Mouse (Mus musculus) midbrain, embryonic 11.5 days (tissue): ENCODE data around the gene Ctrb1. TPM values are rescaled to one million over a fixed set of nuclear protein-coding genes. Genes with fewer than 3 reads are reported as not detected.

Experiments
- ATAC-seq: fragments of 200-750 bp; cut with Nextera tagmentation; 2 replicates; pipeline ENCODE4 v1.8.0; 2017; ENCODE audit warnings: moderate TSS enrichment, moderate library complexity; ENCODE audit not compliant: low FRiP score
- DNase-seq: peaks from one replicate; pipeline ENCODE4 v3.0.0; 2015; ENCODE audit warnings: low spot score; ENCODE audit errors: missing footprints
- H3K27ac ChIP-seq: fragments of 300-500 bp; sonication (generic); 2 replicates; pipeline ENCODE4 v1.5.1; 2014; ENCODE audit warnings: low read depth, low read length
- H3K27me3 ChIP-seq: fragments of 300-500 bp; sonication (generic); 2 replicates; pipeline ENCODE4 v1.6.1; 2014; ENCODE audit warnings: mild to moderate bottlenecking, low read length, moderate library complexity, mixed read lengths; ENCODE audit not compliant: control insufficient read depth, insufficient read depth
- H3K36me3 ChIP-seq: fragments of 300-500 bp; sonication (generic); 2 replicates; pipeline ENCODE4 v1.6.1; 2014; ENCODE audit warnings: mild to moderate bottlenecking, low read length, moderate library complexity, mixed read lengths; ENCODE audit not compliant: control insufficient read depth, insufficient read depth
- H3K4me1 ChIP-seq: fragments of 300-500 bp; sonication (generic); 2 replicates; pipeline ENCODE4 v1.6.1; 2014; ENCODE audit warnings: low read length; ENCODE audit not compliant: control insufficient read depth, insufficient read depth
- H3K4me2 ChIP-seq: fragments of 300-500 bp; sonication (generic); 2 replicates; pipeline ENCODE4 v1.6.1; 2014; ENCODE audit warnings: mild to moderate bottlenecking, moderate library complexity
- H3K4me3 ChIP-seq: fragments of 300-500 bp; sonication (generic); 2 replicates; pipeline ENCODE4 v1.5.1; 2014; ENCODE audit warnings: low read depth, low read length
- H3K9ac ChIP-seq: fragments of 300-500 bp; sonication (generic); 2 replicates; pipeline ENCODE4 v1.6.1; 2014; ENCODE audit warnings: low read length
- H3K9me3 ChIP-seq: fragments of 300-500 bp; sonication (generic); 2 replicates; pipeline ENCODE4 v1.6.1; 2016; ENCODE audit warnings: low read length; ENCODE audit not compliant: control insufficient read depth
- WGBS: fragments of 180-500 bp; shearing (Covaris S2); extraction: QIAGEN DNeasy Blood & Tissue Kit; methylation state at CpG from one replicate; pipeline ENCODE4 v1.1.7; 2014; 5-methylcytosine and 5-hydroxymethylcytosine counted together
- polyA plus RNA-seq: library from polyadenylated mRNA; unstranded; fragments of >200 nt; fragmentation: Nextera tagmentation; extraction: Ambion mirVana; gene quantifications from 2 replicates; pipeline ENCODE4 v1.2.1, GENCODE M21; 2014

Ctrb1 gene
- polyA plus RNA-seq, 1 experiment from 2014 or later = not detected

DNA sequence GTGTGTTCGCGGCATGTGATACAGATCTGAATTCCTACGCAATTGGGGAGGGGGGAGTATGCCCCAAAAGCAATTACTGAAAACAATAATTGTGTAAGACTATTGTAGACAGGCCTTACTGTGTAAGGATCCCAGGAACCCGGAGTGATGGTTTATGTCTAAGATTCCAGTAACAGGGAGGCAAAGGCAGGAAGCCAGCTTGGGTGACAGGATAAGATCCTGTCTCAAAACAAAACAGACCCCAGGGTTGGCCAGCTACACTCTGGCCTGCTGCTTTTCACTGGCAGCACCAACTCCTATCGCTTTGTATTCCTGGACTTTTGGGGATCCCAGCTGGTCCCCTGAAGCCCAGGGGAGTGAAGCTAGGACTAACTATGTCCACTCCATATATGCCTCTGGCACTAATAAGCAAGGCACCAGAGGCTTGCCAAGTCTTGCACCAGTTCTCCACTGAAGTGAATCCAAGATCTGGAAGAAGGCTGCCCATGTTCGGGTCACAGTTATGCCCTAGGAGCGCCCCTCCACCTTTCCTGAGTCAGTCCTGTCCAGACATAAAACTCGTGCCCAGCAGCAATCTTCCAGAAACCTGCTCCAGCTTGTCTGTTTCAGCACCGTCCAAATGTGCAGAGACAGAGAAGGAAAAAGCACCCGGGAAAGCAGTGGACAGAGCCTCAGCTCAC is 41.7 kb upstream of the Ctrb1 start:
- Histone ChIP-seq H3K9ac (0 out of 2 replicates have a peak overlapping the region, but pooled peaks have one; percentile 25), H3K4me1 (peaks cover 66% of the 10 kb centered on the region)

DNA sequence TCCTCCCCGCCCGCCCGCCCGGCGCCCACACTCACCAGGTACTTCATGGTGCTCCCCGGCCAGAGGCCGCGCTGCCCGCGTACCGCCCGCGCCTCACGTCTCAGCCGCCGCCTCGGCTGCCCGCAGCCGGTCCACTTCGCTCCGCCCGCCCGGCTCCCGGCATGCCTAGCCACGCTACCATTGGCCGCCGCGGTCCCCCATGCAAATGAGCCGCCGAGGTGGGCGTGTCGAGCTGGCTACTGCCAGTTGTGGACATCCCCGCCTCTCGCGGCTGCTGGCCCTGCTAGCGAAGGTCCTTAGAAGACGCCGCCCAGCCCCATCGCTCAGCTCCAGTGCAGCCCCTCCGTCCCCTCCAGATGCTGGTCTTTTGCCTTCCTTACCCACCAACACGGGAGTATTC is 41.2 kb upstream of the Ctrb1 start:
- DNase-seq (peak; percentile 98), ATAC-seq (peak; percentile 96)
- Histone ChIP-seq H3K27ac (peak overlapping the region; percentile 71), H3K4me1 (peaks cover 63% of the 10 kb centered on the region), H3K4me3 (peak overlapping the region; percentile 74), H3K36me3 (no peaks in the 10 kb centered on the region), H3K27me3 (no peaks in the 10 kb centered on the region), H3K4me2 (peak overlapping the region; percentile 94), H3K9ac (peak overlapping the region; percentile 77), H3K9me3 (no peaks in the 10 kb centered on the region)
- under 1% methylated on average over 32 of the region's 41 CpGs for WGBS

More for the DNA sequence above, 41.7 kb upstream of the Ctrb1 start:
- peak overlapping the region; percentile 71 for H3K27ac ChIP-seq
- ATAC-seq = no peak
- 30% methylated on average over 10 of the region's 10 CpGs for WGBS
- H3K9me3 ChIP-seq = no peaks in the 10 kb centered on the region
- no peaks in the 10 kb centered on the region for H3K27me3 ChIP-seq
- H3K4me2 ChIP-seq = peak overlapping the region; percentile 94
- no peaks in the 10 kb centered on the region for H3K36me3 ChIP-seq
- peak overlapping the region; percentile 74 for H3K4me3 ChIP-seq
- DNase-seq = no peak

DNA sequence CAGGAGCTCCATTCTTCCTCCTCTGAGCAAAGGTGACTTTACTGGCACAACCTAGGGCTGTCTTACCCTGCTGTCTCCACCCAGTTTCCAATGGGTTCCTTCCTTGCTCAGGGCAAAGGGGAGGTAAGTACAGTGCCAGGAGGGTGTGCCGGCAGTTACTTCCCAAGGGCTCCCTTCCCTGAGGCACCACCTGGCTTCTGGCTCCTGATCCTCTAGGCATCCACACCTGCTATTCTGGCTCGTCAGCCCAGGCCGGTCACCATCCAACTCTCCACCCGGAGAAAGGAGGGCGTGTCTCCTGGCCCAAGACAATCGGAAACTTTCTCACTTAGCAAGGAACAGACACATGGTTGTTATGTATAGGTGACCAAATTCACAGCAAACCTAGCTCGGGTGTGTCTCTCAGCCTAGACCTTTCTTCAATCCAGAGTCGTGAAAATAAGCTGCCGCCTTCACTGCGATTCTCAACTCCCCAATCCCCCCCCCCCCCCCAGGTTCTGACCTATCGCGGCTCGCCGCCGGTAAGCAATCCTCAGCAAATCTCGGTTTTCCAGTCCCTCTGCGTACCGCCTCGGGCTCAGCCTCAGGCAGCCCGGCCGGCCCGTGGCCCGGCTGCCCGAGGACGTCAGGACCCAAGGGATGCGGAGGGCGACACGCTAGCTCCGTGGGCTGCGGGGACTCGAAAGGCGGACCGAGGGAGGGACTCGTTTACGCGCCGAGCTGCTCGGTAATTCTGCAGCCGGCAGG is 40.6 kb upstream of the Ctrb1 start:
- Histone ChIP-seq H3K36me3 (no peaks in the 10 kb centered on the region), H3K27me3 (no peaks in the 10 kb centered on the region), H3K9me3 (no peaks in the 10 kb centered on the region), H3K4me2 (peak overlapping the region; percentile 94), H3K9ac (peak overlapping the region; percentile 77), H3K4me1 (peaks cover 57% of the 10 kb centered on the region), H3K27ac (peak overlapping the region; percentile 22; the same call in 1 of the 2 replicates), H3K4me3 (peak overlapping the region; percentile 74)
- WGBS = under 1% methylated on average over 39 of the region's 39 CpGs
- peak; percentile 94 for DNase-seq
- peak; percentile 63 for ATAC-seq

DNA sequence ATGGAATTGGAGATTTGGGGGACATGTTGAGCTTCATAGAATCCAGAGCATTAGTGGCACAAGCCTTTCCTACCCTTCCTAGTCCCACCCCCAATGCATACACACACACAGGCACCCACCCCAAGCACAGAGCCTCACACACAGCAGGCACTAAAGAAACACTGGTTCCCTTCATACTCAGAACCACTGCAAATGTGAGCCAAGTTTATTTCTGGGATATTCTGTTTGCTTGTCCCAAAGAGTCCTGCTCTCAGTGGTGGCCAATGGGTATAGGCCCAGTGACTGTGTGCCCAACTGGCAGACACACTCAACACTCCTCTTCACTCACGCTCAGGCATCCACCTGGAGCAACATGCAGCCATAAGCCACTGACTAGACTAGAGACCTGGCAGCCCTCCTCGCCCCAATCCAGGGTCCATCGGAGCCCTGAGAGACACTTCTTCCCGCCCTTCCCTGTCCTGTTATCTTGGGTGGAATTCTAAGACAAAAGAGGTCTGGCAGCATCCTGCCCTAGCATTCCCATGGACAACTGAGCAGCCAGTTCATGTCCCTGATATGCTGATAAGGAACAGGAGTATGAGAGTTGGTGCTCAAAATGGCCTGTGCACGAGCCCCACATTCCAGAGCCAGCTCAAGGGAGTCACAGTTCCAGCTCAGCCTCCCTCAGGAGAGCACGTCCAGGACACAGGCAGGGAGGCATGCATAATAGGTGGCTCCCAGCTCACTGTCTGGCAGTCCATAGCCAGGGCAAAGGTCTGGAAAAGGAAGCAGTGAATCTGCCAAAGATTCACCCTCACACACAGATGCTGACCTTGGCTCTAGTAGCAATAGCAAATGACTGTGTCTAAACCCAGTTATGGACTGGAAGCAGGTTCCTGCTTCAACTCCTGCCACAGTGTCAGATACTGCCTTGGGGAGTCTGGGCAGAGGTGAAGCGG is 38.7 kb upstream of the Ctrb1 start:
- no peak overlapping the region for H3K4me3 ChIP-seq
- no peaks in the 10 kb centered on the region for H3K27me3 ChIP-seq
- ATAC-seq = no peak
- no peak overlapping the region for H3K27ac ChIP-seq
- H3K9me3 ChIP-seq = no peaks in the 10 kb centered on the region
- H3K9ac ChIP-seq = no peak overlapping the region
- no peaks in the 10 kb centered on the region for H3K36me3 ChIP-seq
- H3K4me2 ChIP-seq = no peak overlapping the region
- H3K4me1 ChIP-seq = peaks cover 39% of the 10 kb centered on the region
- 71% methylated on average over 7 of the region's 7 CpGs for WGBS
- no peak for DNase-seq

DNA sequence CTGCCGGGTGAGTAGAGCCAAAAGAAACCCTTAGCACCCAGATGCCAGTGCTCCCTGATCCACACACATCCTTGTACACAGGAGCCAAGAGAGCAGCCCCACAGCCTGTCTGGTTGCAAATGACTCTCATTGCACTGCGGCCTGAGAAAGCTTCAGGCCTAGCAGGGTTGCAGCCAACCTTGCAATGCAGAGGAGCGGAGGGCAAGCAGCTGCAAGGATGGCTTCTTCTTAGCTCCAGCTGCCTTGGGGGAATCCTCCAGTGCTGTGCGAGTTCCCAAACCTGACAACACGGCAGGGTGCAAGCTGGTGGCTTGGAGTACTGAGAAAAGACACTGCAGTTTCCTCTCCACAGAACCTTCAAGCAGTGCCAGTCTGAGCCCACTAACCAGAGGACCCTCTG is 37.7 kb upstream of the Ctrb1 start:
- WGBS = 76% methylated on average over 5 of the region's 5 CpGs
- ATAC-seq = no peak

GRCm38 (mm10) chr8:111727553-111727952 is 36.7 kb upstream of the Ctrb1 start:
- H3K4me1 ChIP-seq = peaks cover 19% of the 10 kb centered on the region
- no peaks in the 10 kb centered on the region for H3K36me3 ChIP-seq
- H3K27ac ChIP-seq = no peak overlapping the region
- no peak overlapping the region for H3K4me3 ChIP-seq
- WGBS = 83% methylated on average over 4 of the region's 4 CpGs
- H3K27me3 ChIP-seq = no peaks in the 10 kb centered on the region
- H3K9me3 ChIP-seq = no peaks in the 10 kb centered on the region
- H3K4me2 ChIP-seq = no peak overlapping the region
- ATAC-seq (no peak), DNase-seq (no peak)
- no peak overlapping the region for H3K9ac ChIP-seq

More for the DNA sequence above, 37.7 kb upstream of the Ctrb1 start:
- no peak overlapping the region for H3K27ac ChIP-seq
- H3K9me3 ChIP-seq = no peaks in the 10 kb centered on the region
- no peaks in the 10 kb centered on the region for H3K36me3 ChIP-seq
- no peak overlapping the region for H3K4me2 ChIP-seq
- DNase-seq = no peak
- H3K4me3 ChIP-seq = no peak overlapping the region
- H3K4me1 ChIP-seq = peaks cover 28% of the 10 kb centered on the region
- H3K9ac ChIP-seq = no peak overlapping the region
- H3K27me3 ChIP-seq = no peaks in the 10 kb centered on the region

DNA sequence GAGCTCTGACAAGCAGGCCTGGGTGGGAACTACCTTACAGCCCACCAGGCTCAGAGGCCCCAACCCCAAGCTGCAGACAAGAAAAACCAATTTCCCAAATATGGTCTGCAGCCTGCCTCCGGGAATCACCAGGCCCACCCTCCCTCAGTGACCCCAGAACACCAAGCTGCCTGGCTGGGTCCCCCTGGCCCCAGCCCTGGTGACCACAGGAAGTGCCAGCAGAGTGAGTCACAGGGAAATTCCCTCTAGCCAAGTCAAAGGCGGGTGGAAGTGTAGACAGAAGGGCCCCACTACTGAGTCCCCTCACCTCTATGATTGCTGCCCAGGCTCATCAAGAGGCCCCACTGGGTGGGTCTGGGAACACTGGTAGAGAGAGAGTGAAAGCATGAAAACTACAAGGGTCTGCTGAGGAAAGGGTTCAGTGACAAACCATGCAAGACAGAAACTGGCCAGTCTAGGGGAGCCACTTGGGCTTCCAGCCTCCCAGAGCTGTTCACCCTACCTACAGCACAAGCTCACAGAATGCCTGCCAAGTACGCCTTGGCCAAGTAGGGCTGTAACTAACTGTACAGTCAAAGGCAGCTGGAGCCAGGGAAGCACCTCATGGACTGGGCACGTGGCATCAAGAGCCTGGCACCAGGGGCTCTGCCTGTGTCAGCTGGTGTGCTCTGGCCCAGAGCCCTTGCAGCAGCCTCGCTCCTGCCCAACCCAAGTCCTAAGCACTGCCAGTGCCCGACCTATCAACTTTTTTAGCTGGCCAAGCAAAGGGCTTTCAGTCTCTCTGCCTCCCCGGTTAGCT is 35.5 kb upstream of the Ctrb1 start:
- Histone ChIP-seq H3K4me3 (no peak overlapping the region), H3K4me1 (peaks cover 12% of the 10 kb centered on the region), H3K27me3 (no peaks in the 10 kb centered on the region), H3K9me3 (no peaks in the 10 kb centered on the region), H3K36me3 (no peaks in the 10 kb centered on the region), H3K9ac (no peak overlapping the region), H3K27ac (no peak overlapping the region), H3K4me2 (no peak overlapping the region)
- ATAC-seq (no peak), DNase-seq (no peak)
- WGBS = 81% methylated on average over 7 of the region's 7 CpGs

DNA sequence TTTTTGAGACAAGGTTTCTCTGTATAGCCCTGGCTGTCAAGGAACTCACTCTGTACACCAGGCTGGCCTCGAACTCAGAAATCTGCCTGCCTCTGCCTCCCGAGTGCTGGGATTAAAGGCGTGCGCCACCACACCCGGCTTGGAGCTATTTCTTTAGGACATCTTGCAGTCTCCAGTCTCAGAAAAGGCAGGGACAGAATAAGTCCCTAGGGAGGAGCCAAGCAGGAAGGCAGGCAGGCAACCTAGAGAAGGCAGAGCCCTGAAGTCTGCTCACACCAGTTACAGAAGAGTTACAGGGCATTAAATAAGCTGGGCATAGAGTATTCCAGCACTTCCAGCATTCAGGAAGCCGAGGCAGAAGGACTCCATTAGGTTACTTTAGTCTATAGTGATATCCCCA is 34.5 kb upstream of the Ctrb1 start:
- H3K27me3 ChIP-seq = no peaks in the 10 kb centered on the region
- no peak for ATAC-seq
- no peak overlapping the region for H3K4me2 ChIP-seq
- no peaks in the 10 kb centered on the region for H3K9me3 ChIP-seq
- 91% methylated on average over 6 of the region's 6 CpGs for WGBS
- no peak for DNase-seq
- H3K9ac ChIP-seq = no peak overlapping the region
- H3K4me3 ChIP-seq = no peak overlapping the region
- H3K36me3 ChIP-seq = peaks cover 3% of the 10 kb centered on the region; the same call in 1 of the 2 replicates
- H3K27ac ChIP-seq = no peak overlapping the region
- peaks cover 7% of the 10 kb centered on the region; the same call in 1 of the 2 replicates for H3K4me1 ChIP-seq
